ENCODE assay signal across 9 mouse cellular contexts in the genomic region with DNA sequence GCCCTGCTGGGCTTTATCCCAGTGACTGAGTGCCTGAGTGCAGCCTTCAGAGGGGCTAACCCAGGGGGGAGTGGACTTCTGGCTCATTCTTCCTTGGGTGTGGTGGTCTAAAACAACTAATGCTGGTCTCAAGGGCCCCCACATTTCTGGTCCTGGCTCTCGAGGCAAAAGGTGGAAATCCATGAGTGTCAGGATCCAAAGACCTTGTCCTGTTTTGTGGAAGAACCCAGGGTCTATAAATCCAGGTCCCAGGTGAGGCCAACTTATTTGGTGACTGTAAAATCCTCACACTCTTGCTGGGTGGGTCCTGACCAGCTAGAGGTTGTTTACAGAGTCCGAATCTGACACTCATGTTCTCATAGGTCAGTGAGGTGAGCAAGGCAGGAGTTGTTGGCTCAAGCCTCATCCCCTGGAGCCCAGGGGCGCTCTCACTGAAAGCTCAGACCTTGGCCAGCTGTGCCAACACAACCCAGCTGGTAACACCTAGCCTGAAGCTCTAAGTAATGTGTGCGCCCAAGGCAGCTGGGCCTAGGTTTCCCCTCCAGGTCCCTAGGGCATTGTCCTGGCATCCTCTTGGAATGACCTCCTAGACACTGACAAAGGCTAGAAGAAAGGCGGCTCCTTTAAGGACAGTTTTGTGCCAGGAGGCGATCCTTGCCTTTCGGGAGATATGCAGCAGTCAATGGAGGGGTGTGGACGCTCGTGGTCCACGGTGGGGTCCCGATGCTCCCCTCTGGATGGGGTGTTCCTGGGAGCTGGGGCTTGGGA. TPM values are rescaled to one million over a fixed set of nuclear protein-coding genes. Genes with fewer than 3 reads are reported as not detected.
DNase-seq lines count a peak whose midpoint lies in the region; ATAC-seq lines count a peak whose summit lies in the region.
"Had no signal": no experiment of that assay in that cellular context is flagged by ENCODE, and none has a peak within 500 bp of the region (broad histone marks: within the 10 kb centered on the region; RNA-seq: fewer than 3 reads in every experiment).

No protein-coding gene starts in this region.

- WGBS in heart, embryonic 11.5 days (ENCODE audit: insufficient replicate concordance), result 29% methylated on average over 11 of the region's 11 CpGs
- 20% methylated on average over 11 of the region's 11 CpGs for WGBS in embryonic facial prominence, embryonic 11.5 days
- 22% methylated on average over 11 of the region's 11 CpGs for WGBS in hindbrain, embryonic 16.5 days
- 31% methylated on average over 11 of the region's 11 CpGs for WGBS in liver, embryonic 13.5 days (ENCODE audit: insufficient replicate concordance)

- DNase-seq in heart, postnatal 25 days (ENCODE audit: low spot score), result no peak
- peak; percentile 44 for DNase-seq in embryonic facial prominence, embryonic 11.5 days (ENCODE audit: low spot score)
- no peak for DNase-seq in liver, embryonic 13.5 days
- DNase-seq in layer of hippocampus, postnatal 10 days (ENCODE audit: low spot score in 2 of 2), result no peak
- no peak for DNase-seq in right cerebral cortex, adult 18-20 months
- no peak for DNase-seq in layer of hippocampus, adult 9-11 months

- ATAC-seq in heart, embryonic 11.5 days (replicated peaks; ENCODE audit: insufficient number of reproducible peaks, low FRiP score, low TSS enrichment), result no peak
- ATAC-seq in embryonic facial prominence, embryonic 11.5 days (replicated peaks; ENCODE audit: insufficient number of reproducible peaks, low FRiP score, low TSS enrichment, low read depth), result no peak
- 0 out of 2 replicates have a peak, but pooled peaks have one; percentile 32 for ATAC-seq in hindbrain, embryonic 16.5 days
- ATAC-seq in liver, embryonic 13.5 days (ENCODE audit: low read depth), result no peak

- H3K4me1 ChIP-seq in heart, embryonic 11.5 days (ENCODE audit: control insufficient read depth, insufficient read depth, low read length), result peaks cover 82% of the 10 kb centered on the region
- H3K4me1 ChIP-seq in embryonic facial prominence, embryonic 11.5 days (ENCODE audit: control insufficient read depth, insufficient read depth, low read length), result peaks cover 53% of the 10 kb centered on the region
- peaks cover 70% of the 10 kb centered on the region for H3K4me1 ChIP-seq in hindbrain, embryonic 16.5 days (ENCODE audit: control insufficient read depth, insufficient read depth, low read depth, low read length)
- peaks cover 90% of the 10 kb centered on the region for H3K4me1 ChIP-seq in liver, embryonic 13.5 days (replicated peaks)

- H3K36me3 ChIP-seq in heart, embryonic 11.5 days (ENCODE audit: control insufficient read depth, insufficient read depth, low read length), result no peaks in the 10 kb centered on the region
- no peaks in the 10 kb centered on the region for H3K36me3 ChIP-seq in embryonic facial prominence, embryonic 11.5 days (replicated peaks; ENCODE audit: control insufficient read depth, insufficient read depth, low read depth, low read length)
- H3K36me3 ChIP-seq in hindbrain, embryonic 16.5 days (ENCODE audit: control insufficient read depth, insufficient read depth, low read length), result no peaks in the 10 kb centered on the region
- no peaks in the 10 kb centered on the region for H3K36me3 ChIP-seq in liver, embryonic 13.5 days
- H3K36me3 ChIP-seq: G1E had no signal

- peak overlapping the region; percentile 78 for H3K9ac ChIP-seq in heart, embryonic 11.5 days (ENCODE audit: low read depth, low read length)
- H3K9ac ChIP-seq in embryonic facial prominence, embryonic 11.5 days (replicated peaks; ENCODE audit: low read length), result peak overlapping the region; percentile 63
- peak overlapping the region; percentile 53 for H3K9ac ChIP-seq in hindbrain, embryonic 16.5 days (ENCODE audit: low read depth, low read length)
- peak overlapping the region; percentile 35; the same call in 1 of the 2 replicates for H3K9ac ChIP-seq in liver, embryonic 13.5 days

- H3K9me3 ChIP-seq in heart, embryonic 11.5 days (replicated peaks; ENCODE audit: control insufficient read depth, low read length), result no peaks in the 10 kb centered on the region
- no peaks in the 10 kb centered on the region for H3K9me3 ChIP-seq in embryonic facial prominence, embryonic 11.5 days (replicated peaks; ENCODE audit: control insufficient read depth, low read length)
- no peaks in the 10 kb centered on the region for H3K9me3 ChIP-seq in hindbrain, embryonic 16.5 days (ENCODE audit: control insufficient read depth, low read length)
- H3K9me3 ChIP-seq in liver, embryonic 13.5 days (replicated peaks), result no peaks in the 10 kb centered on the region
- H3K9me3 ChIP-seq: G1E had no signal

- H3K4me3 ChIP-seq in heart, embryonic 11.5 days (ENCODE audit: low read depth, low read length), result peak overlapping the region; percentile 30
- H3K4me3 ChIP-seq in embryonic facial prominence, embryonic 11.5 days (ENCODE audit: low read depth, low read length), result peak overlapping the region; percentile 15
- no peak overlapping the region; the same call in 1 of the 2 replicates for H3K4me3 ChIP-seq in hindbrain, embryonic 16.5 days (ENCODE audit: low read length)
- H3K4me3 ChIP-seq in liver, embryonic 13.5 days (replicated peaks), result peak overlapping the region; percentile 16; the same call in 1 of the 2 replicates

- H3K4me2 ChIP-seq in heart, embryonic 11.5 days, result peak overlapping the region; percentile 67
- H3K4me2 ChIP-seq in embryonic facial prominence, embryonic 11.5 days (ENCODE audit: low read depth, low read length), result peak overlapping the region; percentile 51
- peak overlapping the region; percentile 49 for H3K4me2 ChIP-seq in hindbrain, embryonic 16.5 days (ENCODE audit: low read length)
- H3K4me2 ChIP-seq in liver, embryonic 13.5 days, result peak overlapping the region; percentile 49

- H3K27ac ChIP-seq in heart, embryonic 11.5 days (ENCODE audit: low read depth, low read length), result peak overlapping the region; percentile 31; the same call in 1 of the 2 replicates
- peak overlapping the region; percentile 70 for H3K27ac ChIP-seq in embryonic facial prominence, embryonic 11.5 days (replicated peaks; ENCODE audit: low read depth, low read length)
- peak overlapping the region; percentile 56 for H3K27ac ChIP-seq in hindbrain, embryonic 16.5 days (ENCODE audit: low read depth, low read length)
- peak overlapping the region; percentile 43; the same call in 1 of the 2 replicates for H3K27ac ChIP-seq in liver, embryonic 13.5 days

- intact Hi-C loops in heart, postnatal 25 days (cut with DNase I), result no loop called here

- H3K27me3 ChIP-seq in heart, embryonic 11.5 days (ENCODE audit: control insufficient read depth, insufficient read depth, low read length), result no peaks in the 10 kb centered on the region
- no peaks in the 10 kb centered on the region for H3K27me3 ChIP-seq in embryonic facial prominence, embryonic 11.5 days (ENCODE audit: control insufficient read depth, insufficient read depth, low read length)
- H3K27me3 ChIP-seq in hindbrain, embryonic 16.5 days (replicated peaks; ENCODE audit: control insufficient read depth, insufficient read depth, low read length), result no peaks in the 10 kb centered on the region
- H3K27me3 ChIP-seq in liver, embryonic 13.5 days, result peaks cover 88% of the 10 kb centered on the region

RNA-seq across cellular contexts. Expression of a gene that starts 8.1 kb away (rescaled TPM):
- 7.0 and 9.1 TPM in 2 replicates for polyA plus RNA-seq in heart, embryonic 11.5 days (2014; fragmentation: Nextera tagmentation; extraction: Ambion mirVana)
- 1 to 10 TPM; 7.8 to 8.3 TPM for total RNA-seq in heart, postnatal 25 days (2021)
- 13.5 and 15.2 TPM in 2 replicates for polyA plus RNA-seq in embryonic facial prominence, embryonic 11.5 days (2014; fragmentation: Nextera tagmentation; extraction: Ambion mirVana)
- polyA plus RNA-seq in hindbrain, embryonic 16.5 days (2015; fragmentation: Nextera tagmentation; extraction: Ambion mirVana), result 7.8 and 9.7 TPM in 2 replicates
- 1.3 and 1.4 TPM in 2 replicates for polyA plus RNA-seq in liver, embryonic 13.5 days (2015; fragmentation: Nextera tagmentation; extraction: Ambion mirVana)
- total RNA-seq in layer of hippocampus, postnatal 10 days (2021), result 10 to 100 TPM; 21.9 to 26.0 TPM
